Comparison of ENCODE assay signal across 7 mouse cellular contexts in genomic region chr17:31685514-31686224, GRCm38 (mm10). TPM values are rescaled to one million over a fixed set of nuclear protein-coding genes. Genes with fewer than 3 reads are reported as not detected.
DNase-seq lines count a peak whose midpoint lies in the region; ATAC-seq lines count a peak whose summit lies in the region.

No protein-coding gene starts in this region.

- peak overlapping the region; percentile 86 for H3K27ac ChIP-seq in intestine, embryonic 15.5 days
- no peak overlapping the region for H3K27ac ChIP-seq in midbrain, embryonic 11.5 days (ENCODE audit: low read depth, low read length)

- WGBS in intestine, embryonic 15.5 days, result 10% methylated on average over 17 of the region's 17 CpGs
- 21% methylated on average over 17 of the region's 17 CpGs for WGBS in midbrain, embryonic 11.5 days

- H3K9ac ChIP-seq in intestine, embryonic 15.5 days, result no peak overlapping the region
- H3K9ac ChIP-seq in midbrain, embryonic 11.5 days (ENCODE audit: low read length), result peak overlapping the region; percentile 30; the same call in 1 of the 2 replicates

- H3K4me1 ChIP-seq in intestine, embryonic 15.5 days (replicated peaks), result peaks cover 12% of the 10 kb centered on the region; the same call in 1 of the 2 replicates
- peaks cover 4% of the 10 kb centered on the region; the same call in 1 of the 2 replicates for H3K4me1 ChIP-seq in midbrain, embryonic 11.5 days (ENCODE audit: control insufficient read depth, insufficient read depth, low read length)

- H3K4me2 ChIP-seq in intestine, embryonic 15.5 days (replicated peaks), result peak overlapping the region; percentile 20
- no peak overlapping the region for H3K4me2 ChIP-seq in midbrain, embryonic 11.5 days

- H3K4me3 ChIP-seq in intestine, embryonic 15.5 days (replicated peaks), result no peak overlapping the region
- no peak overlapping the region for H3K4me3 ChIP-seq in midbrain, embryonic 11.5 days (ENCODE audit: low read depth, low read length)

- intact Hi-C loops in gastrocnemius, postnatal 36 days (cut with DNase I), result loop anchor here (1.0 to 2.0 kb wide), 2 partner anchors 340 to 387 kb away; no protein-coding TSS in a partner anchor
- intact Hi-C loops in left cerebral cortex, postnatal 14 days (cut with DNase I), result loop anchor here (1.0 to 5.0 kb wide), 3 partner anchors 170 to 387 kb away; partner anchors contain the start of gene Sik1

- H3K27me3 ChIP-seq in intestine, embryonic 15.5 days (replicated peaks), result no peaks in the 10 kb centered on the region
- H3K27me3 ChIP-seq in midbrain, embryonic 11.5 days (ENCODE audit: control insufficient read depth, insufficient read depth, low read length), result no peaks in the 10 kb centered on the region

- ATAC-seq in intestine, embryonic 15.5 days, result peak; percentile 79
- ATAC-seq in midbrain, embryonic 11.5 days (ENCODE audit: low FRiP score), result peak; percentile 69

- peak; percentile 77 to 79 for DNase-seq in adrenal gland, adult 18-20 months (ENCODE audit: low spot score in 2 of 2)
- peak; percentile 92 for DNase-seq in embryo, embryonic 11 days
- peak; percentile 72 to 82 for DNase-seq in gastrocnemius, postnatal 36 days
- peak; percentile 91 for DNase-seq in left cerebral cortex, postnatal 14 days (ENCODE audit: low spot score in 2 of 2)
- DNase-seq in midbrain, embryonic 11.5 days (ENCODE audit: low spot score, missing footprints), result peak; percentile 96
- peak; percentile 87 for DNase-seq in skeletal muscle tissue, adult 2 months (ENCODE audit: low read depth, low spot score)

- H3K36me3 ChIP-seq in intestine, embryonic 15.5 days, result no peaks in the 10 kb centered on the region
- no peaks in the 10 kb centered on the region for H3K36me3 ChIP-seq in midbrain, embryonic 11.5 days (ENCODE audit: control insufficient read depth, insufficient read depth, low read length)

- no peaks in the 10 kb centered on the region for H3K9me3 ChIP-seq in intestine, embryonic 15.5 days
- H3K9me3 ChIP-seq in midbrain, embryonic 11.5 days (ENCODE audit: control insufficient read depth, low read length), result no peaks in the 10 kb centered on the region

RNA-seq across cellular contexts. Expression of gene Cryaa, which starts 8.1 kb away (rescaled TPM):
- total RNA-seq in adrenal gland, adult 18-20 months (2021), result not detected
- total RNA-seq in gastrocnemius, postnatal 36 days (2021), result not detected
- polyA plus RNA-seq in intestine, embryonic 15.5 days (2015; fragmentation: Nextera tagmentation; extraction: Ambion mirVana), result 0.15 and 0.16 TPM in 2 replicates
- total RNA-seq in left cerebral cortex, postnatal 14 days (2021), result under 1 TPM; 0.37 to 0.61 TPM
- not detected in 2 replicates for polyA plus RNA-seq in midbrain, embryonic 11.5 days (2014; fragmentation: Nextera tagmentation; extraction: Ambion mirVana)

RNA-seq across cellular contexts. Expression of gene U2af1, which starts 27.0 kb away (rescaled TPM):
- total RNA-seq in adrenal gland, adult 18-20 months (2021), result 100 to 1,000 TPM; 147 to 149 TPM
- 10 to 100 TPM; 56.8 to 65.7 TPM for total RNA-seq in gastrocnemius, postnatal 36 days (2021)
- polyA plus RNA-seq in intestine, embryonic 15.5 days (2015; fragmentation: Nextera tagmentation; extraction: Ambion mirVana), result 278 and 287 TPM in 2 replicates
- 100 to 1,000 TPM; 101 to 110 TPM for total RNA-seq in left cerebral cortex, postnatal 14 days (2021)
- 195 and 201 TPM in 2 replicates for polyA plus RNA-seq in midbrain, embryonic 11.5 days (2014; fragmentation: Nextera tagmentation; extraction: Ambion mirVana)

RNA-seq across cellular contexts. Expression of gene Cbs, which starts 48.6 kb away (rescaled TPM):
- total RNA-seq in adrenal gland, adult 18-20 months (2021), result 1 to 10 TPM; 3.0 to 7.7 TPM
- under 1 TPM; 0.32 to 0.77 TPM for total RNA-seq in gastrocnemius, postnatal 36 days (2021)
- polyA plus RNA-seq in intestine, embryonic 15.5 days (2015; fragmentation: Nextera tagmentation; extraction: Ambion mirVana), result 9.5 and 20.6 TPM in 2 replicates
- total RNA-seq in left cerebral cortex, postnatal 14 days (2021), result 10 to 100 TPM; 45.9 to 48.6 TPM
- 0.62 and 1.1 TPM in 2 replicates for polyA plus RNA-seq in midbrain, embryonic 11.5 days (2014; fragmentation: Nextera tagmentation; extraction: Ambion mirVana)

Comparison
In these comparisons a context has a peak if more than half of its experiments do, and no peak if none do; other contexts are left out.
1. RNA of gene Cbs, which starts 48.6 kb away (total RNA-seq): 45.9 to 48.6 TPM in left cerebral cortex, postnatal 14 days; 3.0 to 7.7 TPM in adrenal gland, adult 18-20 months and 0.32 to 0.77 TPM in gastrocnemius, postnatal 36 days; every median in the first group is over 4 times any median in the second.
2. Peak in every context shown above with its lines, with median percentiles within 50 percentile points of each other: DNase-seq.